Mouse (Mus musculus) liver, embryonic 16.5 days (tissue): ENCODE results near the gene Olfr575. TPM values are rescaled to one million over a fixed set of nuclear protein-coding genes. Genes with fewer than 3 reads are reported as not detected.

Experiments
- ATAC-seq: fragments of 200-750 bp; cut with Nextera tagmentation; 2 replicates; pipeline ENCODE4 v1.8.0; 2017; ENCODE audit warnings: low read depth, mild to moderate bottlenecking, moderate number of reproducible peaks, moderate library complexity
- H3K27ac ChIP-seq: fragments of 300-500 bp; sonication (generic); 2 replicates; pipeline ENCODE4 v1.5.1; 2014; ENCODE audit warnings: mild to moderate bottlenecking, low read length
- H3K27me3 ChIP-seq: fragments of 300-500 bp; sonication (generic); 2 replicates; pipeline ENCODE4 v1.6.1; 2014; ENCODE audit warnings: low read depth, low read length, mixed read lengths; ENCODE audit not compliant: control insufficient read depth, insufficient read depth
- H3K36me3 ChIP-seq: fragments of 300-500 bp; sonication (generic); 2 replicates; pipeline ENCODE4 v1.6.1; 2014; ENCODE audit warnings: mild to moderate bottlenecking; ENCODE audit not compliant: control insufficient read depth, insufficient read depth
- H3K4me1 ChIP-seq: fragments of 300-500 bp; sonication (generic); 2 replicates; pipeline ENCODE4 v1.6.1; 2014; ENCODE audit warnings: low read depth, low read length, mixed read lengths; ENCODE audit not compliant: control insufficient read depth
- H3K4me2 ChIP-seq: fragments of 300-500 bp; sonication (generic); 2 replicates; pipeline ENCODE4 v1.6.1; 2014; ENCODE audit warnings: low read depth, low read length, mixed read lengths
- H3K4me3 ChIP-seq: fragments of 300-500 bp; sonication (generic); 2 replicates; pipeline ENCODE4 v1.5.1; 2014; ENCODE audit warnings: low read depth, mild to moderate bottlenecking, low read length
- H3K9ac ChIP-seq: fragments of 300-500 bp; sonication (generic); 2 replicates; pipeline ENCODE4 v1.6.1; 2014; ENCODE audit warnings: low read depth, low read length
- H3K9me3 ChIP-seq: fragments of 300-500 bp; sonication (generic); replicated peaks from 2 replicates; pipeline ENCODE4 v1.6.1; 2016; ENCODE audit warnings: low read length; ENCODE audit not compliant: control insufficient read depth
- WGBS: fragments of 180-500 bp; shearing (Covaris S2); extraction: QIAGEN DNeasy Blood & Tissue Kit; methylation state at CpG from one replicate; pipeline ENCODE4 v1.1.7; 2014; ENCODE audit not compliant: insufficient replicate concordance; 5-methylcytosine and 5-hydroxymethylcytosine counted together
- polyA plus RNA-seq: library from polyadenylated mRNA; unstranded; fragments of >200 nt; fragmentation: Nextera tagmentation; extraction: Ambion mirVana; gene quantifications from 2 replicates; pipeline ENCODE4 v1.2.1, GENCODE M21; 2015

Gene Olfr575
- polyA plus RNA-seq, 1 experiment from 2014 or later = not detected

- Histone ChIP-seq H3K4me1 (no peaks in the 10 kb centered on the region), H3K9ac (no peak within 1 kb of the TSS), H3K36me3 (no peaks in the 10 kb centered on the region), H3K27me3 (no peaks in the 10 kb centered on the region), H3K27ac (no peak within 1 kb of the TSS), H3K9me3 (no peaks in the 10 kb centered on the region), H3K4me2 (no peak within 1 kb of the TSS), H3K4me3 (no peak within 1 kb of the TSS)
- ATAC-seq = no peak
- WGBS = 81% methylated on average over 2 of the region's 2 CpGs
Measured at GRCm38 (mm10) chr7:102942475-102942874, 16.1 kb downstream of the Olfr575 start, which contains the start of gene Olfr573-ps1. TSS of gene Olfr573-ps1 (minus strand) at chr7:102942575.

- Histone ChIP-seq H3K4me2 (no peak overlapping the region), H3K36me3 (no peaks in the 10 kb centered on the region), H3K9ac (no peak overlapping the region), H3K27me3 (no peaks in the 10 kb centered on the region), H3K9me3 (no peaks in the 10 kb centered on the region), H3K4me3 (no peak overlapping the region), H3K4me1 (no peaks in the 10 kb centered on the region), H3K27ac (no peak overlapping the region)
- ATAC-seq = no peak
- 34% methylated on average over 3 of the region's 3 CpGs for WGBS
Measured at GRCm38 (mm10) chr7:102927105-102927504, 31.5 kb downstream of the Olfr575 start.

GRCm38 (mm10) chr7:102924109-102924508, 34.5 kb downstream of the Olfr575 start, which contains the start of gene Olfr572:
TSS of gene Olfr572 (plus strand) at chr7:102924409.
- Histone ChIP-seq H3K4me2 (no peak within 1 kb of the TSS), H3K4me3 (no peak within 1 kb of the TSS), H3K4me1 (no peaks in the 10 kb centered on the region), H3K27ac (no peak within 1 kb of the TSS), H3K27me3 (no peaks in the 10 kb centered on the region), H3K36me3 (no peaks in the 10 kb centered on the region), H3K9ac (no peak within 1 kb of the TSS), H3K9me3 (no peaks in the 10 kb centered on the region)
- no peak for ATAC-seq
- 52% methylated on average over 1 of the region's 1 CpGs for WGBS

GRCm38 (mm10) chr7:102919632-102920031, 38.9 kb downstream of the Olfr575 start:
- 9% methylated on average over 1 of the region's 1 CpGs for WGBS
- Histone ChIP-seq H3K27ac (no peak overlapping the region), H3K9me3 (no peaks in the 10 kb centered on the region), H3K9ac (no peak overlapping the region), H3K4me3 (no peak overlapping the region), H3K36me3 (no peaks in the 10 kb centered on the region), H3K4me2 (no peak overlapping the region), H3K27me3 (no peaks in the 10 kb centered on the region), H3K4me1 (no peaks in the 10 kb centered on the region)
- ATAC-seq = no peak

GRCm38 (mm10) chr7:102917032-102917875, 41.3 kb downstream of the Olfr575 start, which contains the start of gene Olfr571:
TSS of gene Olfr571 (minus strand) at chr7:102917536.
- H3K9me3 ChIP-seq = no peaks in the 10 kb centered on the region
- H3K27ac ChIP-seq = no peak within 1 kb of the TSS
- 42% methylated on average over 4 of the region's 4 CpGs for WGBS
- H3K4me3 ChIP-seq = no peak within 1 kb of the TSS
- H3K27me3 ChIP-seq = no peaks in the 10 kb centered on the region
- no peak within 1 kb of the TSS for H3K9ac ChIP-seq
- H3K4me2 ChIP-seq = no peak within 1 kb of the TSS
- H3K36me3 ChIP-seq = no peaks in the 10 kb centered on the region
- no peak for ATAC-seq
- no peaks in the 10 kb centered on the region for H3K4me1 ChIP-seq

- WGBS = 50% methylated on average over 5 of the region's 5 CpGs
- ATAC-seq = no peak
- no peaks in the 10 kb centered on the region for H3K27me3 ChIP-seq
- H3K4me2 ChIP-seq = no peak overlapping the region
- no peak overlapping the region for H3K4me3 ChIP-seq
- H3K36me3 ChIP-seq = no peaks in the 10 kb centered on the region
- H3K4me1 ChIP-seq = no peaks in the 10 kb centered on the region
- no peak overlapping the region for H3K9ac ChIP-seq
- H3K9me3 ChIP-seq = no peaks in the 10 kb centered on the region
- no peak overlapping the region for H3K27ac ChIP-seq
Measured at GRCm38 (mm10) chr7:102916405-102916804, 42.2 kb downstream of the Olfr575 start.

GRCm38 (mm10) chr7:102915261-102915660, 43.3 kb downstream of the Olfr575 start:
- no peak overlapping the region for H3K4me3 ChIP-seq
- H3K36me3 ChIP-seq = no peaks in the 10 kb centered on the region
- 14% methylated on average over 1 of the region's 1 CpGs for WGBS
- no peak overlapping the region for H3K4me2 ChIP-seq
- H3K4me1 ChIP-seq = no peaks in the 10 kb centered on the region
- no peak overlapping the region for H3K27ac ChIP-seq
- no peak overlapping the region for H3K9ac ChIP-seq
- H3K27me3 ChIP-seq = no peaks in the 10 kb centered on the region
- H3K9me3 ChIP-seq = no peaks in the 10 kb centered on the region
- no peak for ATAC-seq

Other genes with a start within 250 kb of the Olfr575 start
- not detected in 2 replicates for gene Olfr33, start 239.7 kb downstream of the Olfr575 start, polyA plus RNA-seq
- gene Olfr559, start 231.3 kb downstream of the Olfr575 start, polyA plus RNA-seq = not detected in 2 replicates
- gene Olfr560, start 199.4 kb downstream of the Olfr575 start, polyA plus RNA-seq = not detected in 2 replicates
- 0.02 and 0.04 TPM in 2 replicates for gene Olfr78, start 199.3 kb downstream of the Olfr575 start, polyA plus RNA-seq
- not detected in 2 replicates for gene Olfr561, start 187.6 kb downstream of the Olfr575 start, polyA plus RNA-seq
- gene Olfr564, start 155.3 kb downstream of the Olfr575 start, polyA plus RNA-seq = not detected in 2 replicates
- not detected in 2 replicates for gene Olfr566, start 100.0 kb downstream of the Olfr575 start, polyA plus RNA-seq
- gene Olfr568, start 81.7 kb downstream of the Olfr575 start, polyA plus RNA-seq = not detected in 2 replicates
- not detected in 2 replicates for gene Olfr569, start 67.9 kb downstream of the Olfr575 start, polyA plus RNA-seq
- not detected in 2 replicates for gene Olfr570, start 64.2 kb downstream of the Olfr575 start, polyA plus RNA-seq
- not detected in 2 replicates for gene Olfr571, start 41.2 kb downstream of the Olfr575 start, polyA plus RNA-seq
- gene Olfr572, start 34.4 kb downstream of the Olfr575 start, polyA plus RNA-seq = not detected in 2 replicates
- not detected in 2 replicates for gene Olfr573-ps1, start 16.2 kb downstream of the Olfr575 start, polyA plus RNA-seq
- not detected in 2 replicates for gene Olfr574, start 10.3 kb downstream of the Olfr575 start, polyA plus RNA-seq
- gene Olfr576, start 3.9 kb upstream of the Olfr575 start, polyA plus RNA-seq = not detected in 2 replicates
- not detected in 2 replicates for gene Olfr577, start 17.2 kb upstream of the Olfr575 start, polyA plus RNA-seq
- gene Olfr578, start 30.5 kb upstream of the Olfr575 start, polyA plus RNA-seq = not detected in 2 replicates
- gene Olfr582, start 79.2 kb upstream of the Olfr575 start, polyA plus RNA-seq = not detected in 2 replicates
- gene Olfr583, start 92.5 kb upstream of the Olfr575 start, polyA plus RNA-seq = not detected in 2 replicates
- gene Olfr584, start 123.1 kb upstream of the Olfr575 start, polyA plus RNA-seq = not detected in 2 replicates
- gene Olfr585, start 138.9 kb upstream of the Olfr575 start, polyA plus RNA-seq = not detected in 2 replicates
- not detected in 2 replicates for gene Olfr586, start 166.9 kb upstream of the Olfr575 start, polyA plus RNA-seq
- not detected in 2 replicates for gene Olfr588-ps1, start 182.1 kb upstream of the Olfr575 start, polyA plus RNA-seq
- not detected in 2 replicates for gene Olfr589, start 197.6 kb upstream of the Olfr575 start, polyA plus RNA-seq
- gene Olfr591, start 219.6 kb upstream of the Olfr575 start, polyA plus RNA-seq = not detected in 2 replicates
- gene Olfr592, start 226.0 kb upstream of the Olfr575 start, polyA plus RNA-seq = not detected in 2 replicates